Mouse (Mus musculus): Measurements from ENCODE around the gene Sh3bgrl2.
"Not testable (repeated sequence)": the region's sequence is repeated elsewhere in the genome, so short reads cannot be mapped to it uniquely, and the experiment has no call there.

The Sh3bgrl2 gene

DNA sequence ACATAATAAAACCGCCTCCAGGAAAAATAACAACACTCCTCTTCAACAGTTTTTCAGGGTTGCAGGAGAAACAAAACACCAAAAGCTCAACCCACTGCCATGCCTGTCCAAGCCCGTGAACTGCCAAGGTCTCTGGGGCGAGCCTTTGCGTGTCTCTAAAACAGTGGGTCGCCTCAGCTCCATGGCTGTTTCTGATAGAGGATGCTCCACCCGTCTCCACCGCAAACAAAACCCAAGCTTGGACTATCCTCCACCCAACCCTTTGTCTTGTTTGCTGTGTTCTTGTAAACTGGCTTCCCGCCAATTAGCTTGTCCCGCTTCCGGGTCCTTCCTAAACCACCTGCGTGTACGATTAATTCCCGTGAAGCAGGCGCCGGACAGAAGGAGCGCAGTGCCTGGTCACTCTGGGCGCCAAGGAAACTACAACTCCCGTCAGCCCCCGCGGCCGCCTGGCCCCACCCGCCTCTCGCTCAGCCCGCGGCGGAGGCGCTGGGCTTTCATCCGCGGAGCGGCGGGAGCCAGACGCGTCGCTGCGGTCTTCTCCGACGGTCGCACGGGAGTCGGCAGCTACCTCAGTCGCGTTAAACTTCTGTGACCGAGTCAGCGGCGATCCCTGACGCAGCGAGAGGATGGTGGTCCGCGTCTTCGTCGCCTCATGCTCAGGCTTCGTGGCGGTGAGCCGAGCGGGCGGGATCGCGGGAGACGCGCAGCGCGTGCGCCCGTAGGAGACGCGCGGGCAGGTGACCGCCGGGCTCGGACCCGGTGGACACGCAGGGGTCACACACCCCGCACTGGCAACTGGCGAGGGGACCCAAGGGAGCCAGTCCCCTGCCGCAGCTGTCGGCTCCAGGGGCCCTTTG lies at the start of gene Sh3bgrl2:
Gene Sh3bgrl2 (plus strand): TSS at position 498 of the 860 bp plus-strand sequence.
- peak; percentile 61 for DNase-seq (ENCODE audit: low read depth, low spot score)

DNA sequence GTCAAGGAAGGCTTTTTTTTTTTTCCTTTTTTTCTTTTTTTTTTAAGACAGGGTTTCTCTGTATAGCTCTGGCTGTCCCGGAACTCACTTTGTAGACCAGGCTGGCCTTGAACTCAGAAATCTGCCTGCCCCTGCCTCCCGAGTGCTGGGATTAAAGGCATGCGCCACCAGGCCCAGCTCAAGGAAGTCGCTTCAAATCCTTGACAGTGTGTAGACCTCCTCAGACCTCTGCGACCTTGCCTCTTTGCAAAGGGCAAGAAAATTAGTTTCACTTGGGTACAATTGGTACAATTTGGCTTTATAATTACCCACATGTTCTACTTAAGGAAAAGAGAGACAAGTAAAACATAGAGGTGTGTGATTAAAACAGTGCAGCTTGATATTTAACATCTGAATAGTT lies 29.0 kb upstream of the Sh3bgrl2 start:
- not testable (repeated sequence) for DNase-seq (ENCODE audit: low read depth, low spot score)

DNA sequence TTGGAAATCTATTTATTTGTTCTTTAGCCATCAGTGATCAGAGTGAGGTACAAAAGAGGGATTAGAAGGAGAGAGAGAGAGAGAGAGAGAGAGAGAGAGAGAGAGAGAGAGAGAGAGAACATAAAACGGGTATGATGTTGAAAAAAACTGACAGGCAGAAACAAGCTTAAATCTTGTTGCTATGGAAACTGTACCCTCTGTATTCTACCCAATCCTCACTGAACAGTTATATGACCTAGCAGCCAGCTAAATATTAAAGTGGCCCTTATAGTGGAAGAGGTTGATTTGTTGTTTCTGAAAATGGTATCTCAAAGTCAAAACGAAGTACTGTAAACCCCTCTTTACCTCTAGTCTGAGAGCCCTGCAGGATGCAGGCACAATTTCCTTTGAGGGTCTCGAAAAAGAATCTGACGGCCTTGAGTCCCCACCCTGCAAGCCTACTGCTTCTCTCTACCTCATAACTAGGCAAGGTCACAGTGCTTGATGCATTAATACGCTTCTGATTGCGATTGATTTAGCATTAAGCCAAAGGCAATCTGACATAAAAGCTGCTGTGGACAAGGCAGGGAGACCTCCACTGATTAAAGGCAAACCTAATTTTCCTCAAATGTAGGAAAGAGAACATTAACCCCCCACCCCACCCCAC lies 28.5 kb upstream of the Sh3bgrl2 start:
- DNase-seq (ENCODE audit: low read depth, low spot score) = no peak

DNA sequence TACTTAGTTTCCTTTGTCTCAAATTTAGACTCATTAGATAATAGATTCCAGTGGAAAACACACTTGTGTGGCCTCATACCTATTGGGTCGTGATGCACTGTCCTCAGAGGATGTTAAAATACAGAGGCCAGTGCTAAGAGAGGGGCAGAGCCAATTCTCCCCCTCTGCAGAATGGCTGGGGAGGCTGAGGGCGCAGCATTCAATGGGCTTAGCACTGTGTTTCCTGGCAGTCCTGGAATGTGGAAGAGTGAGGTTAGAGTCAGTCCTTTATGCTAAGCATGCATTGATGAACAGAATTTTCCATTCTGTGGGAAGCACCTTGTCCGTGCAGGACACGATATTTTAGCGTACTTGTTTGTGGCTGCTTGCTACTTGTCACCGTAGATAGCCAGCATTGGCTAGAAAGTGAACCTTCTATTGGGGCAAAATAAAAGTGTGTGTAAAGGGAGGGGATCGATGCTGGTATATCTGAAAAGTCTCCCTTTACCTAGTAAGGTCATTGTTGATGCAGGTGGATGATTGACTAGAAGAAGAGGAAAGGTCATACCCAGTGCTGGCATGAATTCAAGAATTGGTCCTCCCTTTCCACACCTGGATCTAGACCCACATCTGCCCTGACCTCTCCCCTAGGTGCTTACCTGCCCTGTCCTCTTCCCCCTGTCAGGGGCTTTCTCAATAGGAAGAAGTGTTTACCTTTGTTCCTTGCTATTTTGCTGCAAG lies 20.6 kb upstream of the Sh3bgrl2 start:
- no peak for DNase-seq (ENCODE audit: low read depth, low spot score)

DNA sequence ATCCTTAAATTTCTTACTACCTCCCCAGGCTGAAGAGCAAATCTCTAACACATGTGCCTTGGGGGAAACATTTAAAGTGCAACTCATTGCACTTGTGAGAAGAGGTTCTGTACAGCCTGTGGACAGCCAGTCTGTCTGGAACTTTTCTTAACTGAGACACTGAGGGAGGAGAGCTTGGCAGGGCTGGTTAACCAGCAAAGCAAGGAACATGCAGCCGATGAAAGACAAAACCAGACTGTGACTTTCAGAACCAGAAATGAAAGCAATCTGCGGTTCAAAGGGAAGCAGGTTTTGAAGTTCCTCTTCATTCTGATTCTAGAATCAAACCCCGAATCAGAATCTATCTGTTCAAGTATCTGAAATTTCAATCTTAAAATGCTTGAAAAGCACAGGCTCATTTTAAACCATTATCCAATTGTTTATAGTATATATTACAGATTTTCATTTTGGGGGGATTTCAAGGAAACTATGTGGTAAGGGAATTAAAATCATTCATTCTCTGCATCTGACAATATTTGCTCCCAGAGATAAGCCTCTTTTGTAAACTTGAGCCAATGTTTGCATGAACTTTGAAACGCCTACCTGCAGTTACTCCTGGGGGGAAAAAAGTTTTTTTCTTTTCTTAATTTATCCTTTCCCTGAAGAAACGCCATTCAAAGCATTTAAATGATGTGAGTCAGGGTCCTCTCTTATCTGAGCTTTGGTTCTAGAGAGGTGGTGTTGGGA lies 14.9 kb upstream of the Sh3bgrl2 start:
- DNase-seq (ENCODE audit: low read depth, low spot score) = no peak

DNA sequence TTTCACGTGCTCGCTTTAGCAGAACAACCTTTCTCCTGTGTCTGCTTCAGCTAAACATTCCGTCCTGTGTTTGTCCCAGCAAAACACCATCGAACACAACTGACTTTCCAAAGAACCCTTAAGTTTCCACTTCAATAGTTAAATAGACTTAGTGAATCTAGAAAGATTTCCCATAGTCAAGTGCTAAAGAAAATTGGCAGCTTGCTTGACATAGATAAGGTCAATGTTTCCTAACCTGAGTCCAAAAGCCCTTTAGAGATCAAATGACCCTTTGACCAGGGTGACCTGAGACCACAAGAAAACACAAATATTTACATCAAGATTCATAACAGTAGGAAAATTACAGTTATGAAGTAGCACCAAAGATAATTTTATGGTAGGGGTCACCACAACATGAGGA lies 11.2 kb upstream of the Sh3bgrl2 start:
- DNase-seq (ENCODE audit: low read depth, low spot score) = no peak

DNA sequence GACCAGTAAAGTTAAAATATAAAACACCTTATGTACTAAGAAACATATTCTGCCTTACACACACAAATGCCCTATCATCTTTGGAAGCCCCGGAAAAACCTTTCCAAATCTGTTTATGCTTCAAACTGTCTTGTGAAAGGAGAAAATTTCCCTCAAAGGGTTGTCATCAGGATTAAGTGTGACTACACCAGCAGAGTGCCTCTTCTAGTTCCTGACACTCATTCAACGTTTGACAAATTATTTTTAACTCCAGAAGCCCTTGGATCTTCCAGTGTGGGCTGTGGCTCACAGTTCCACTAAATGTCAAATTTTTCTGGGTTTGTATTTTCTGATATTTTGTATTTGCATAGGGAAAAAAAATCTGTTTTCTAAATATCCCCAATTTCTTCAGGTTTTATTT lies 10.6 kb upstream of the Sh3bgrl2 start:
- DNase-seq (ENCODE audit: low read depth, low spot score) = no peak

DNA sequence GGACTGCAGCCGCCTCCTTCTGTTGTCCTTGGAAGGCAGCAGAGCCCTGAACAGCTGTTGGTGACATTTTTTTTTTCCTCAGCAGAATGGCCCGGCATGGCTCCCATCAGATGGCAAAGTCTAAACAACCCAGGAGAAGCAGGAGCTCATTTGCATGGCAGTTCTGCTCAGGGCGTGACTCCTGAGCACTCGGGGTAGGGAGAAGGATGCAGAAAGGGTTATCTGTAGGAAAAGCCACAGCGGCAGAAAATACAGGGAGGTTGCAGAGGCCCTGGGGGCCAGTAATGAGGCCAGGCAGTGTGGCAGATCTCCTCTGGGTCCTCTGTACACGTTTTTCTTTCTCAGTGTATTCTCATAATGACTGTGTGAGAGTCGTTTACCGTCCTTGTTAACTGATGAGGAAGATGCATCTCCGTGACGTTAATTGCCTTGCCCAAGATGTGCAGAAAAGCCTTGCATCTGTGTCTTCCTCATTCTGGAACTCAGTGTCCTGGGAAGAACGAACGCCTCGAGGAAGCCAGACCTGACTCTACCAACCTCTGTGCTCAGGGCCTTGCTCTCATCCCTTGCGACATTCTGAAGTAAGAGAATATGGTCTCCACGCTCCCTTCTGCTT lies 10.1 kb upstream of the Sh3bgrl2 start:
- DNase-seq (ENCODE audit: low read depth, low spot score) = no peak

DNA sequence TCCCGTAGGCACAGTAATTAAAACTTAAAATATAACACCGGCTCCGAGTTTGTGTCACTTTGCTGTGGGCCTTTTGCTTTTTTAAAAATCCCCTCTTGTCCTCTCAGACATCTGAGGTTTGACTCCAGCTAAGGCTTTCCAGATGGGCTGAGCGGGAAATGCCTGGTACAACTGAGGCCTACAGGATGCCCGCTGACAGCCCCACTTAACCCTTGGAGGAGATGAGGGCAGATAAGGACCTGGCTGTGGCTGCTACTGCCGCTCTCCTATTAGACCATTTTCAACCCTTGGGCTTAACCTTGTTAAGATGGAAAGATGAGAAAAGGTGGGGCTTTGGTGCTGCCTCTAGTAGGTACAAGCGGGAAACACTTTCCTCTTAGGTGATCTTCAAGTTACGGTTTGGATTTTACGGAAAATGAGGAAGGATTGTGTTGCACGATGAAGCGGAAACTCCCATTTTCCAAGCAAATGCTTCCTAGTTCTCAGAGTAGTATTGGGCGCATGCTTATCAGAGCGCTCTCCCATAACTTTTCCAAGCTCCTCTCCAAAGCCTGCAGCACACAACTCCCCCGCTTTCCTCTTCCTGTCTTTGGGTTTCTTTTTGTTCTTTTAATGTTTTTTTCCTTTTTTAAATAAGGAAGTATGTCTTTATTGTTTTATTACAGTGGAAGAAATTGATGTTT lies 8.2 kb upstream of the Sh3bgrl2 start:
- no peak for DNase-seq (ENCODE audit: low read depth, low spot score)

DNA sequence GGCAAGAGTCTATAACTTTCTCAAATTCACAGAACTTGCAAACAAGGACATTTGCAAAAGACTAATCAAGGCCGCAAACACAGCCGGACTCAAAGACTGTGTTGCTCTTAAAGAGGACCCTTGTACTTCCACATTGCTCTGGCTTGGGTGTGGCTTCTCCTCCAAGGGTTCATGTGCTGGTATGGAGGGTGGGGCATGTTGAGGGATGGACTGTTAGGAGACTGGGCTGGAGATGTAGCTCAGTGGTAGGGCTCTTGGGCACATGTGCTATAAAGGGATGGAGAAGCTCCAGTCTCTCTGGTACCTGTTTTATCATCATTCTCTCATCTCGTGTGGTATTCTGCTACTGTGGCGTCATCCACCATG lies 7.7 kb upstream of the Sh3bgrl2 start:
- no peak for DNase-seq (ENCODE audit: low read depth, low spot score)

DNA sequence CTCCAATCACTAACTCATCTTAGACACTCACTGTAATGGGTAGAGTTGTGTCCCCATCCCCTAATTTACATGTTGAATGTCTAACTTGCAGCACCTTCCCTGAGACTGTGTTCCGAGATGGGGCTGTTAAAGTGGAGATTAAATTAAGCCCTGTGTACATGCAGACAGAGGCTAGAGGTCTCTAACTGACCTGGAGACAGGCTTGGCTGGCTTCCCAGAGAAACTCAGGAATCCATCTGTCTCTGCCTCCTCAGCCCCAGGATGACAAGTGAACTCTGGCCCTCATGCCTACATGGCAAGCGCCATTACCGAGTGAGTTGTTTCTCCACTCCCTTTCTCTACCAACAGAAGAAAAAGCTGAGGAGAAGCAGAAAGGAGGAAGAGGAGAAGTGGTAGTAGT lies 7.2 kb upstream of the Sh3bgrl2 start:
- DNase-seq (ENCODE audit: low read depth, low spot score) = no peak

DNA sequence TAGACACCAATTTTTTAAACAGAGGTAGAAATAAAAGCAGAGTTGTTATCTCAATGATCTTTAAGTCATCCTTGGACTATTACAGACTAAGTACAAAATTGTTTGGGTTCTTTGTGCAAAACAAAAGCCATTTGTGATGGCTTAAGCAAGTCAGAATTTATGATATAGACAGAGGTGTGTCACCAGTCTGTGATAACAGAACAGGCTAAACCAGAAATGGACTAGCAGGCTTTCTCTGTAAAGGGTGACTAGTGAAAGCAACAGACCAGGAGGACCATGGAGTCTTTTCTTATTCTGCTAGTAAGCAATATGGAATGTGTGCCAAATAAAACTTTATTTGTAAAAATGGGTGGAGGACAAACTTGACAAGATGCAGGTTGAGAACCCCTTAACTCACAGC lies 2.9 kb upstream of the Sh3bgrl2 start:
- DNase-seq (ENCODE audit: low read depth, low spot score) = no peak

DNA sequence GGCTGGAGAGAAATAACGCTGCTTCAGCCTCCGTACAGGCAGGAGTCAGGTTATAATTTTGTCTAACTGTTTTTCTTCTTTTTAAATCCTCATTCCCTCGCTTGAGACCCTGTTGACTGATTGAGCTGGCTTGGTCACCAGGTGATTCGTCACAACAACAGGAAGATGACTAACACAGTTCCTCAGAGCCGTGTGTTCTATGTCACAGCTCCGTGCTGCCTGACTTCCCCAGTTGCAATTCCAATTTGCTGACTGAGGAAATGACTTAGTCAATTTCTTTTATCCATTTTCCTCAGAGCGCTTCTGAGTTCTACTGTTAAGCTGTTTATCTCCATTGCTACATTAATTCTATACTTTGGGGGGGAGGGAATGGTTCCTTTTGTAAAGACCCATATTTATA lies 1.8 kb upstream of the Sh3bgrl2 start:
- no peak for DNase-seq (ENCODE audit: low read depth, low spot score)

DNA sequence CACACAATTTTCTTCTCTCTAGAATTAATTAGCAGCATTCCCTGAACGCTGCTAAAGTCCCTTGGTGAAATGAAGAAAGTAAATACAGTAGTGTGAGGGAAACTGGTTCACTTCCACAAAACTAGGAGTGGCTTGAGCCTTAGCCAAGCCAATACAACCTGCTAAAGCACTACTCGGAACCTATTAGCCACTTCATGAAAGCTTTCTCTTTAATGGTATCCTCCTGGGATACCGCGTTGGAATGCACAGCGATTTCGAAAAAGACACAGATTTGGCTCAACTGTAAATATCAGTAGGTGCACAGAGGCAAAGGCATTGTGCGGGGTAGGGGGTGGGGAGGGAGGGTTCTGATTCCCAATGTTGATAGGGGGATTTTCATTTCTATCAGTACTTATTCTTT lies 898 bp upstream of the Sh3bgrl2 start:
- no peak for DNase-seq (ENCODE audit: low read depth, low spot score)

DNA sequence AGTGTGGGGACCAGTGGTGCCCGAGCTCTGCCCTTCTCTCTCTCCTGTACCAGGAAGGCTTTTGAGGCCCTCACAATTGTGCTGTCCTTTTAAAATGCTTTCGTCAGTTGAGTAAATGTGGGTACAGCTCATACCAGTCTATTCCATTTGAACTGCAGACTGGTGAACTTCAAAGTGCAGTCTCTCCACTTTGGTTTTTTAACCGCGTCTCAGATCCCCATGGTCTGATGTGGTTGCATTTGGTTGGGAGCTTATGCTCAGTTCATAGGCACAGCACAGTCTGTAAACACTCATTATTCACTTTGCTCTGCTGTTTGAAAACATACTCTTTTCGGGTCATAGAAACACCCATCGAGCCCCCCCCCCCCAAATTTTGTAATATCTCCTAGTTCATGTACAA lies 1.7 kb downstream of the Sh3bgrl2 start:
- DNase-seq (ENCODE audit: low read depth, low spot score) = no peak

DNA sequence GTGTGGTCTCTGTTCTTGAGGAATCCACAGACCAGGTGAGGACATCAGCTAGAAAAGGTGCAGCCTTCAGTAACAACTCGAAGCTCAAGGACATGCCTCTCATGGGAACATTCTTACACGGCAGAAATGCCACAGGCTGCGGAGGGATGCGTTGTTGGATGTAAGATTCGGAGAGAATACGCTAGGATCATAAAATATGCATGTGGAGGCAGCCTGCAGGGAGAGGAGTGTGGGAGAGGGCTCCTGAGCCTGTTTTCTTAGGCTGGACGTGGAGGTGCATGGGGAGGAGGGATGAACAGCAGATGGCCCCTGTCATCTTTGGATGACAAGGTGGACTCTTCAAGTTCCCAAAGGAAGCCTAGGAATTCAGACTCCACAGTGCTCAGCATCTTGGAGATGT lies 3.0 kb downstream of the Sh3bgrl2 start:
- no peak for DNase-seq (ENCODE audit: low read depth, low spot score)

DNA sequence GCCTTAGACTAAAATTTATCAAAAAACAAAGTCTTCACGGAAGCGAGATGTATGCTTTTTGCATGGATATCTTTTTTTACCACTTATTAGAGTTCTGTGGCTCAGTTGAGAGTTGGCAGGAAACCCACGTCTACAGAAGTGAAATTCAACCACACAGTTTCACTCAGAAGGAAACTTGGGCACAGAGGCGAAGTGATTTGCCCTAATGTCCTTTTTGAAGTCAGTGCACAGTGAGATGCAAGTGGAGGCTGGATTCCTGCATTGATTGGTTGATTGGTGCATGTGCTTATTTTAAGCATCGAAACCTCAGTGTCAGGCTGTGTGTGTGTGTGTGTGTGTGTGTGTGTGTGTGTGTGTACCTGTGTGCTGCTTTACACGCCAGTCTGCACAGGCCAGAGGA lies 3.5 kb downstream of the Sh3bgrl2 start:
- no peak for DNase-seq (ENCODE audit: low read depth, low spot score)

DNA sequence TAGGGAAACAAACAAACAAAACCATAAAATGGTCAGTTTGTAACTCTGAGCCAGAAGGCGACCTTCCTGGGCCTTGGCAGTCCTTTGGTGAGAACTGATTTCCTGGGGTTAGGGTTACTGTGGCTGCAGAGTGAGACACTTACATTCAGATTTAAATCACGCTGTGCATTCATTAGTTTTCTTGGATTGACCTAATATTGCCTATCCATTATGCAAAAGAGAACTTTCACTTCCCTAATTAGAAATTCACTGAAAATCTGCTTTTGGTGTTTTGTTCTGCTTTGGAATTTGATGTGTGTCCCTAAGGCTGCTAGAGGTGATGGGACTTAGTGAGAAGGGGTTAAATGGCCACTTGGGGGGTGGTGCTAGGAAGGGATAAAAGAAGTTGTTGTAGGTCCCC lies 7.5 kb downstream of the Sh3bgrl2 start:
- no peak for DNase-seq (ENCODE audit: low read depth, low spot score)

DNA sequence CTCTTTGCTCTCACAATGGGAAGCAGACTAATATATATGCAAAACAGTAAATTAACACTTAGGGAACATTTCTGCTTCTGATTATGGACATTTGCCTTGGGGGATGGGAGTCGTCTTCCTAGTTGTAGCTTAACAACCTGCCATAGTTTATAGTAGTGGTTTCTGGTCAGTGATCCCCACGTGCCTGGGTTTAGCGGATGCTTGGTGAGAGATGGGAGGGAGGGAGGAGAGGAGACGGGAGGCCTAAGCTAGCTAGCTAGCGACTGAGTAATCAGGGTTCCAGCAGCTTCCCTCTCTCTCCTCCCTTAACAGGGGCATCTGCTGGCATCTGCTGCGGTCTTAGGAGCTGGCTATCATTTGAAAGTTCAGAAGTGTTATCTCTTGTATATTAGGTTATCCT lies 8.1 kb downstream of the Sh3bgrl2 start:
- DNase-seq (ENCODE audit: low read depth, low spot score) = no peak

DNA sequence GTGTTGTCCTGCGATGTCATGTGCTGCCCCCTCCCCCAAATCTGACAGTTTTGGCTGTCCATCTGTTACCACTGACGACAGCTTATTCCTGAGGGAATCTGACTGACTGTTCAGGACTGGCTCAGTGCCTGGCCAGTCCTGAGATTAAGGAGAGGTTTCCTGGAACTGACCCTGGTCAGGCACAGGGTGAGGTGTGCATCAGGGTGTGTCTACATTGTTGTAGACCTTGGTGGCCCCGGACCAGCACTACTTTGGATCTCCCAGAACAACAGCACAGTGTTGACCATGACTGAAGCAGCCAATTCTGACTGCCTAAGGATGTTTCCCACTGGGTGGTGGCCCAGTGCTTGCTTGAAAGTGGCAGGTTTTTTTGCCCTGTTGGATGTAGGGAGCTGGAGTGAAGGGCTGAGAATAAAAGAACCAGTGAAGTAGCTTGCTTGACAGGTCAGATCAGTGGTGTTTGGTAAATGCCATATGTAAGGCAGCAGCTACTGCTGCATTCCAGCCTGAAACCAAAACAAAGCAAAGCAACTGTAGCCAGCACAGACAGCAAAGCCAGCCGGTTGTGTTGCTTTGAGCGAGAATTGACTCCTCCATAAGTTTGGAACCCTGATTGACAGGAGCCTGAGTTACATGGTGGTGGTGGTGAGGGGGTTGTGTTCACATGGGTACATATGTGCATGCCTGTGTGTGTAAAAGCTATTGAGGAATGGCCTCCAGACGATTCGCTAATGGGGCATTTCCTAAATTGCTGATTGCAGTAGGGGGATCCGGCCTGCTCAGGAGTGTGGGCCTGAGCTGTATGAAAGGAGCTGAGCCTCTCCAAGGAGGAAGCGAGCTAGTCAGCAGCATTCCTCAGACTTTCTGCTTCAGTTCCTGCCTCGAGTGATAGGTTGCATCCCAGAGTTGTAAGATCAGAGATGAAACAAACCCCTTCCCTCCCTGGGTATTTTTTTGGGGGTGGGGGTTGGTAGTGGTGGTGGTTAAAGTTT lies 8.9 kb downstream of the Sh3bgrl2 start:
- DNase-seq (ENCODE audit: low read depth, low spot score) = no peak

Data from WW6 (cell line).